Mouse (Mus musculus): ENCODE data around the gene Slc35a5.

Slc35a5 gene

DNA sequence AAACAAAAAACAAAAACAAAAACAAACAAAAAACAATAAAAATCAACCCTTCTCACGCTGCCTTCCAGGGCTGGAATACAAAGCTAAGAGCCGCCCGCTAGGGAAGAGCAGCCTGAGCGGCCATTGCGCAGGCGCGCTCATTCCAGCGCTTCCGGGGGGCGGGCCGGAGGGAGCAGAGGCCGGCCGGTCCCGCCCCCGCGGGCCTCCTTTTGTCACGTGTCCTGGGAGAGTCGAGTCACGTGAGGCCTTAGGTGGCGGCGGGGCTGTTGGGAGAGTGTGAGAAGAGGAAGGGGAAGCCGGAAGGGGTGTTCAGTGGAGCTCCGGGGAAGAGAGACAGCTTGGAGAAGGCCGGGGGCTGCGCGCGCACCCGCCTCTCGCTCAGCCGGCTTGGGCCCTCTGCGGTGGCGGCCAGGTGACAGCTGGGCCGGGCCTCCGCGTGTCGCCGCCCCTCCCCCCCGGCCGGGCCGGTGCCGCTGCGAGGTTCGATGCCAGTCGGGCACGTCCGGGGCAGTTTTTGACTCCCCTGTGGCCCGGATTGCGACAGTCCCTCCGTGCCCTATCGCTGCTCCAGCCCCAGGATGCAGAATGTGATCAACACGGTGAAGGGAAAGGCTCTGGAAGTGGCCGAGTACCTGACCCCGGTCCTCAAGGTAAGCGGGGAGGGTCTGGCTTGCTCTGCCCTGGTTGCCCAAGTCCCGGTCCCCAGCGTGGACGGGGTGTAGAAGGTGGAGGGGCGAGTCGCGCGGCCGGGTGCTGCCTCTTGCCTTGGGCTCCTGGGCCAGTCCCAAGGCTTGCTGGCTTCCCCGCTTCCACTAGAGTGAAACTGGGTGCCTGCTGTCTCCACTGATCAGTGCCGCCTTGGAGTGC, at the start of gene Slc35a5, which contains the start of gene Atg3:
TSS of gene Slc35a5 (minus strand) at position 185 of the 867 bp plus-strand sequence.
TSS of gene Atg3 (plus strand) at position 264 of the 867 bp plus-strand sequence.
- DNase-seq: peak; percentile 95 to 96

DNA sequence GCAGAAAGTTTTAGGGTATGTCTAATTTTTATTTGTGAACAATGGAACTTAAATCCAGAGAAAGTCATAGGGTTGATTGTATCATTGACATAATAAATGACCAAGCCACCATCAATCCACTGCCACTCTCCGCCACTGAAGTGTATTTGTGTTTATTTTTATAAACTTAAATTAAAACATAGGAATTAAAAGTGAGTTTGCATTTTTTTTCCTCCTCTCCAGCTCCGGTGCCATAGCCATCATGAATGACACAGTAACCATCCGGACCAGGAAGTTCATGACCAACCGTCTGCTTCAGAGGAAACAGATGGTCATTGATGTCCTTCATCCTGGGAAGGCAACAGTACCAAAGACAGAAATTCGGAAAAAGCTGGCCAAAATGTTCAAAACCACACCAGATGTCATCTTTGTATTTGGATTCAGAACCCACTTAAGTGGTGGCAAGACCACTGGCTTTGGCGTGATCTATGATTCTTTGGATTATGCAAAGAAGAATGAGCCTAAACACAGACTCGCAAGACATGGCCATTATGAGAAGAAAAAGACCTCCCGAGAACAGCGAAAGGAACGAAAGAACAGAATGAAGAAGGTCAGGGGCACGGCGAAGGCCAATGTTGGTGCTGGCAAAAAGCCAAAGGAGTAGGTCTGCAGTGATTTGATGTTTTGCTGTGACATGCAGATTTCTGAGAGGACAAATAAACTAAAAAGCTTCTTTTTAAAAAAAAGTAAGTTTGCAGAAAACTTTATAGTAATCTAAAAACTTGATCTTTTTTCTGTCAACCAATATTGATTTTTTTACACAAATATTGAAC, 46.6 kb upstream of the Slc35a5 start:
- peak in 1 of 2 experiments; percentile 27 for DNase-seq

DNA sequence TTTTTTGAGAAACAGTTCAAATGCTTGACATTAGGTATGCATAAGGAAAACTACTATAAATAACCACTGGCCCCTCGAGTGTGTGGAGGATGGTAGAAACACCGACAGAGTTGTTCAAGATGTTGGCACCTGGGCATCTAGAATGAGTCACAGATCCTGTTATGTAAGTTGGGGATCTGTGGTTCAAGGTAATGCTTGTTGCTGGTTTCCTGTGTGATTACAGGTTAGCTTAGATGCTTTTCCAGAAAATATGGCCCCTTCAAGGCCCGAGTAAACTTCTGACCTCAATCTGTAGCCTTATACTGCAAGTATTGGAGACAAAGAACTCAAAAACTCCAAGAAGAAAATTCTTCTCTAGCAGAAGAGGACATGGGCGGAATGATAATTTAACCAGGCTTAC, 45.9 kb upstream of the Slc35a5 start:
- no peak for DNase-seq

DNA sequence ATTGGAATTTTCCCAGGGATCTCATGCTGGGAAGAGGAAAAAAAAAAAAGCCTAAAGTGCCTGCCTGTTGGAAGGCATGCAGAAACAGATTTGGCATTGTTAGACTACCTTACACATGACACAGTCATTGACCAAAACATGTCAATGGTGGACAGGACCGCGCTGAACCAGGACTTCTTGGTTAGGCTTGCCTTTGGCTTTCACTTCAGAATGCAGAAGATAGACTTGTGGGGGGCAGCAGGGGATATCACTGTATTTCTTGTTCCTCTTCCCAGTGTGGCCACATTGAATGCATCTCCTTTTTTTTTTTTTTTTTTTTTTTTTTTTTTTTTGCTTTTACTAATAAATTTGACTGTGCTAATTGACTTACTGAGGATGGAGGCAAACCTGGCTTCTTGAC, 42.9 kb upstream of the Slc35a5 start:
- peak in 1 of 2 experiments; percentile 7 for DNase-seq

DNA sequence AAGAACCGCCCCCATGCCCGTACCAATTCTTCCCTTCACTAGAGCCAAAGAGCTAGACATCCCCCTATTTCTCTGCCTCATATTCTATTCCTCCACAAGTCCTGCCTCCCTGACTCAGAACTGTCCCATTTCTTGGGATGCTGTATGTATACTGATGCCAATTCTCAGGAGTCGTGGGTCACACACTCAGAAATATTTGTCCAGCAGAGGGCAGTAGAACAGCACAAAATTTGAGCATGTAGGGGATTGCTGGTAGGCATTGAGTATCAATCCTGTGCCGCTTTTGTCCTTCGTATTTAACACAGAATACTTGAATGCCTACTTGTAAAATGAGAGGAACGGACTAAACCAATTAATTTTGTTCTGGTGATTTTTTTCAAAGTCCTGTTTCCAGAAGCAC, 38.3 kb upstream of the Slc35a5 start:
- peak; percentile 70 to 71 for DNase-seq

DNA sequence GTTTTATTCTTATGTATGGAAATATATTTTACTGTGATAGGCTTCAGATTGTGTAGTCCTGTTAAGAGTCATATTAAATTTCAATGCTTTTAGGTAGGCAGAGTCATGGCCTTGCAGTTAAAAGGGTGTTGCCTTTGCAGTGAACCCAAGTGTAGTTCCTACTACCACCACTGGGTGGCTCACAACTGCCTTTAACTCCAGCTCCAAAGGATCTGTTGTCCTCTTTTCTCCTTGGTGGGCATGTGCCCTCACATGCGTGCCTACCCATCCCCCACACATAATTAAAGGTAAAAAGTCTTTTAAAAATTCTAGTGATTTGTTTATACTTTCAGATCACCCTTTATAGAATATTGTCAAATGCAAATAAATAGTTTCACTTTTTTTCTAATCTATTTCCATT, 34.1 kb upstream of the Slc35a5 start:
- DNase-seq: peak; percentile 78 to 81

DNA sequence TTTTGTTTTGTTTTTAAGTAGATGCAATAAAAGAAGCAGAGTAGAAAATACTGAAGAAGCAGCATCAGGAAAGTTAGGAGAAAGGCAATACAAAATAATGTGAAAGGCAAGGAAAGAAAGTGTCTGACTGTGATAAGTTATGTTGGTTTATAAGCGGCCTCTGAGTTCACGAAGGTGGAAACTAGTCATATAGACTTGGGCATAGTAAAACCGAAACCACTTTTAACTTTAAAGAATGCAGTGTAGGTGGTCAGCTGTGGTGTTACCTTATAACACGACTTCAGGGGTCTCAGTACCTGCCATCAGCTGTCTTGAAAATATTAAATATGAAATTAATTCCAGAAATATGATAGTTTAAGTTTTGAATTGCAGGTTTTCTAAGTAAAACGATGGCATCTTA, 23.3 kb upstream of the Slc35a5 start:
- no peak for DNase-seq

DNA sequence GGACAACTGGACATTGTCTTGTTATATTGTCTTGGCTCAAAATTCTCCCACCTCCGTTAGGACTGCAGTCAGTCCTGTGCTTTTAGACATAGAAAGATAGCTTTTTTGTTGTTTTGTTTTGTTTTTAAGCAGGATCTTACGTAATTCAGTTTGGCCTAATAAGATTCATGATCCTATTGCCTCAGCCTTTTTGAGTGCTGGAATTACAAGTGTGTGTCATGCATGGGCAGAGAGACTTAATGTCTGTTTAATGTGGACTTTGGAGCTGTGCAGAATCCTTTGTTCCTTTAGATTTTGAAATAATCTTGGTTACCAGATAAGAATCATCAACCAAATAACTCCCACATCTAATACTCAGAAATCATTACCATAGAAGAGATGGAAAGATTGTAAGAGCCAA, 20.0 kb upstream of the Slc35a5 start:
- DNase-seq: no peak

DNA sequence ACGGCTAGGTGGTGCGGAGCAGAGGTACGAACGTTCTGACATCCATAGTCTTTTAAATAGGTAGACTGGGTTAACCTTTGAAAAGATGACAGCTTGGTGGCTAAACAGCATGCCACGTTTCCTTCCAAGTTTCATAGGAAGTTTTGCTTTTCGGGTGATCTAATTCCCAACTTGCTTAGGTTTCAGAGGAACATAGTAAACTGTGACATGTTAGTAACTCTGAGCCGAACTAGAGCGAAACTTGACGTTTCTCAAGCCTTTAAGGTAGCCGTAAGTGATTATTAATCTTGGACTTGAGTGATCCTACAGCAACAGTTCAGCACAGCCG, 847 bp upstream of the Slc35a5 start:
- DNase-seq: no peak

DNA sequence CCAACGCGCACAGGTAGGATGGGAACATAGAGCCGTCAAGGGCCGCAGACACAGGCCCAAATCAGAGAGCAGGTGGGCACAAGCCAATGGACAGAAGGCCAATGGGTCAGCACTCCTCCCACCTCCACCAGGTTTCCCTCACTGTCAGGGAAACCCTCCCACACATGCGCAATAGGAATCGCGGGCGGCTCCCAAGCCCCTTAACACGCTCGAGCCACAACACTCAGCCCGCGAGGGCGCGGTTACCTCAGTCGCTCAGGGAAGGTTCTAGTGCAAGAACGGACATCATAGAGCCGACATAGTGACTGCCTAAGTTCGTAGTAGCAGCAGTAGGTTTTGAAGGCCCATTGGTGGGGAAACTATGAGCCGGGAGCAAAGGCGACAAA, 377 bp downstream of the Slc35a5 start:
- DNase-seq: peak; percentile 81

DNA sequence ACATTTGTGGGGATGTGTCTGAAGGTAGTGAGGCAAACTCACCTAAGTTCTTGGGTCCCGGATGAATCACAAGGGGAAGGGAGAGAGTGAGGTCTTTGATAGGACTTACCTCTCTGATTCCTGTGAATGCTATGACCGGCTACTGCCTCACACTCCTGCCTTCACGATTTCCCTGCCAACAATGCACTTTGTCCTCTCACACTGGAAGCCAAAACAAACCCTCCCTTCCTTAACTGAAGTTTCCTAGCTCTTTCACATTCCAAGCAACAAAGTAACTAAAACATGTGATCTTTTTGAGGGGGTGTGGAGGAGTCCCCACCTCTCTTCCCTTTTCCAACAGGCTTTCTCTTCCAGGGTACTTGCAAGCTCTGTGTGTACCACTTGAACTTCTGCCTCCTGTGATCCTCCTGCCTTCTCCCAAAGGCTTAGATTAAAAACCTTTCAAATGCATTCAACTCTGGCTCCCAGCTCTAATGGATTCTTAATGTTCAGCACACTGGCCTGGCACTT, 3.7 kb downstream of the Slc35a5 start:
- no peak for DNase-seq

DNA sequence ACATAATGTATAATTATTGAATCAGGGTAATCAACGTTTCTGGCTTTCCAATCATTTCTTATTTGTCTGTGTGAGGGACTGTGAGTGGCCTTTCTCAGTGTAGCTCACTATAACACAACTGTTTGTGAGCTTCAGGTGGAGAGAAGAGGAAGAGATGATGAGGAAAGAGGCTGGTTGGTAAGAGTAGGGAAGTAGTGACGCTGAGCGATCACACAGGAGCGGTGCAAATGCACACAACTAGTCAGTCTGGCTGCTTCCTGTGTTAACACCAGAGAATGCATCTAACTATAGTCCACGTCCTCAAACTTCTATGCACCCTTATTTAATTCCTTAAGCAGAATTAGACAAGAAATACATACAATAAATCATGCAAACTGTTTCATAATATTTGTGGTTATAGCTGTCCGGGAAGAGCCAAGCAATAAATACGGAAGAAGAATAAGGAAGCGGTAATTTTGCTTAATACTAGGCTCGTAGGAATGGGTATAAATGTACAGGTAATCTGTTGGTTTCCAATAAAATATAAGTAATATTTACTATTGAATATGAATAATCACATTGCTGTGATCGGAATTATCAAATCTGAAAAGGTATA, 9.9 kb downstream of the Slc35a5 start:
- DNase-seq: no peak

DNA sequence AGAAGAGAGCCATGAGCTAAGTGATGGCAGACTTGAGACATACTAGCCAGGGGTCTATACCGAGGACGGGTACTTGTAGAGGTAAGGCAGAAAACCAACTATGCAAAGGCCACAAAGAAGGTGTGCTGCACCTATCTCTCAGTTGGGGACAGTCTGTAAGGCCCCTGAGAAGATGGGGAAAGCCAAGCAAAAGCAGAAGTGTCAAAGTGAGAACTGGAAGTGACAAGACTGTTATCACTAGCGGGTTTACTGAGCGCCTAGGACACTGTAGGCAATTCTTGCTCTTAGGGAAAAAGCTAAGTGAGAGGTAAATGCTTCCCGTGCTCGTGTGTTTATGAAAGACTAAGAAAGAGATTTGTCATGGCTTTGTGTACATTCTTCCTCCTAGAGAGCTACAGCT, 13.4 kb downstream of the Slc35a5 start:
- no peak for DNase-seq

DNA sequence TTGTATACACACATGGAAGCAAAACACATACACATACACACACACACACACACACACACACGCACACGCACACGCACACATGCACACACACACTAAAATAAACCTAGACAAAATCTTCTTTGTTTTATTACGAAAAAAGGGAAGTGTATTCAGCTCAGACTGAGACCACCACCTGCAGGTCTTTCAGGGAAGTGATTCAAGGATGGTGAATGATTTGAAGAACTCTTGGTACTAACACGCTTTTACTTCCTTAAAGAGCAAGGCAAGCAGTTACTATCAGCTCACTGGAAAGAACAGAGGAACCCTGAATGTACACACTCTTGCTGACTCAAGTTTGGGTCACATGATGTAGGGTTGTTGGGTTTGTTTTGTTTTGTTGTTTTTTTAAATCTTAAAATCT, 15.9 kb downstream of the Slc35a5 start:
- DNase-seq: no peak

DNA sequence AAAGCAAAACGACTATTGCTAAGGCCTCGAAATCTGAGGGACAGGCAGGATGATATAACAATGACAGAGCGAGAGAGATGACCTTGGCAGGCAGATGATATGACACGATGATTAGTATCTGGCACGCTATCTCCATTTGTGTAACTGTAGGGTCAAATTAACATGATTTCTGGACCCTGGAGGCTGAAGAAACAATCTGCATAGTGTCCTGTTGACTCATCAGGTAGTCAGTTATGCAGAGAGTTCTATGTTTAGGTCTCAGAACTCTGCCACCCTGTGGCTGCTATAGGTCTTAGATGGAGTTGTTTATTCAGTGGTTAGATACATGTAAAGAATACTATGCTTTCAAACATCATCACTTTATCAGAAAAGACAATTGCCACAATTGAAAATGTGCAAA, 16.8 kb downstream of the Slc35a5 start:
- DNase-seq: no peak

DNA sequence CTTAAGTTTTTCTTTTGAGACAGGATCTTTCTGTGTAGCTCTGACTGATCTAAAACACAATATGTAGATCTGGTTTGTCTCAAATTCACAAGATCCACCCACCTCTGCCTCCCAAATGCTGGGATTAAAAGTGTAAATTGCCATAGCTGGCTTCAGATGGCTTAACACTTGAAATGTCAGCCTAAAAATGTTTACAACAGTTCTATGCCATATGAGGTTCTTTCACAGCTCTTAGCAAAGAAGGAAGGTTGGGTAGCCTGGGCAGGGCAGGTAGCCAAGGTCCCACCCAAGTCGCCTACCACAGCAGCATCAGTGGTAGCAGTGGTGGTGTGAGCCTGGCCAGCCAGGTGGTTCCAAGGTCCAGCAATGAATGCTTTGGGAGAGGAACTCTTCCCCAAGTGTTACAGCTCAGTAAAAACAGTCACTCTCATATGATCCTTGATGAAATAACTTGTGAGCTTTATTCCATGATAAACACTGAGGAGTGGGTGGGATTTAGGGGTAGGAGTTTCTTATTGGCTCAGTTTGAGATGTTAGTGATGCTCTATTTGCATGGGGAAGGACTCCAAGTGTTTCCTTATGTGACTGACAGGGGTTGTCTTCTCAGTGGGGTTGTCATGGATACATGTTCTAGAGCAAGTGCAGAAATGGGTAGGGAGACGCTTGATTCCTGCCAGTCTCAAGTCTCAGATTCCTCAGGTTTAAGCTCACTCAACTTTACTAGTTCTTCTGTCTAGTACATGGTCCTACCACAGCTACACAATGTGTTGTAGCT, 30.4 kb downstream of the Slc35a5 start:
- no peak for DNase-seq

DNA sequence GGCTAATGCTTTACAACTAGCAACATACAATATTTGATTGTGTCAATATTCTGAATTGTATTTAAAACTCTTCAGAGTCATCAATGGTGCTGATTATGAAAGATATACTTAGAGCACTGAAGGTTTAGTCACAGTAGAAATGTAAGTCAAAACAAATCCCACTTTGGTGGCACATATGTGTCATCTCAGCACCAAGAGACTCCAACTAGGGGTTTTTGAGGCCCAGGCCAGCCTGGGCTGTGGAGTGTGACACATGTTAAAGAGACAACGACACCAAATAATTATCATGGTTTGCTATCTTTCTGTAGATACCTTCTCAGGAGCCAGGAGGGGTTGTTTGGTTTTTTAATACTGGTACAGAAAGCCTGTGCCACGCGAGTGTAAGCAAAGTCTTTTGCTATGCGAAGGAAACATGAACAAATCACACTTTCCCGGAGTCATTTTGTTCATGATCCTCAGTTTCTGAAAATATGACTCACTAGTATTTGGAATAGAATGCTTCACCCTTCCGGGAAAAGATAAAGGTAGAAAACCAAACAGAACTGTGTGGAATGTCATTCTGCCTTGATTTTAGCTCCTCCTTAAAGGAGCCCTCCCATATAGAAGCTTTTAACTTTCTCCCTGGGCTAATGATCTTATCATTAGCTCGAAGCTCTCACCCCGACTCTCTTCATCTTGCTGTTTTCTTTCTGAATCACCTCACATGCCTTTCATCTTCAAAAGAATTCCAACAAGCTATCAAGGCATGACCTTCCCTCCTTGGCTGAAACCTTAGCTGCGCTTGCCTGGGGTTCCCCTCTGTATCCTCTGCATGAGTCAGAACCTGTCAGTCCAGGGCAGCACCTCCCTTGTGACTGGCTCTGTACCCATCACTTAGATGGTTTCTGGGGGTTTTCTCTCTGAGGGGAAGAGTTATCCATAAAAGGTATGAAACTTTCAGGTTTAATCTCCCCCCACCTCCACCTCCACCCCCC, 34.0 kb downstream of the Slc35a5 start:
- DNase-seq: no peak

DNA sequence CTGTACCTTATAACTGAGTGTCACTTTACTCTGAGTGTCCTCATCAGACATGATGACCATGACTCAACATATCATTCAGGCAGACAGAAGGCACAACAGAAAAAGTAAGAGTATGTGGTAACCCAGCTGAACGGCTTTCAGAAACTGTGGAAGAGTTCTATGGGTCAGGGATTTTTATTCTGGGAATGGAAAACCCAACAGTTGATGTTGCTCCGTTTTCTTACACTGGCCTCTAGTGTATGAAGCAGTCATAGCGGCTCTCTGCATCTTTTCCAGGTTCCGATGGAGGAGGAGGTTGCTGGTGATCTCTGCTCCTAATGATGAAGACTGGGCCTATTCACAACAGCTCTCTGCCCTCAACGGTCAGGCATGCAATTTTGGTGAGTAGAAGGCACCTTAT, 35.9 kb downstream of the Slc35a5 start:
- DNase-seq: peak; percentile 6 to 24

DNA sequence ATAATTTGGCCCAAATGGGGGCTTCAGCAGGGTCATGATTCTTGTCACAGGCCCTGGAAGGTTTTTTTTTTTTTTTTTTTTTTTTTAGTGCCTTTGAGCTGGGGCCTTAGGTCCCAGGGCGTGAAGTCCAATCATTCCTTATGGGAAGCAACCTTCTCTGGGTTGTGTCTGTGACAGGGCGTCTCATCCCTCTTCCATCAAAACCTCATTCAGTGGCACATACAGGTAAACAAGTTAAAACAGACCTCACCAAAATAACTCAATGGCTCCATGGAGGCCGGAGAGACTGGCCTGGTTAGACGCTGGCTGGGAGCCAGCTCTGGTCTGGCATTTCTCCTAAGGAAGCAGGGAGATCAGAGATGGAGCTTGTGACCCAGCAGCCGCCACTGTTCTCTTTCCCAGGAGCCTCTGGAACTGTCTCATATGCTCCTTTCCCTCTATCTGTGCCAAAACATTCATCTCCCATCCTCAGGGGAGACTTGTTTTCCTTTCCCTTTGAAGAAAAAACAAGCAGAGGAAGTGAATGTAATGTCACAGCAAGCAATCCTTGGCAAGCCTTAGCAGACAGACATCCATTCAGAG, 37.6 kb downstream of the Slc35a5 start:
- DNase-seq: peak; percentile 66 to 72

DNA sequence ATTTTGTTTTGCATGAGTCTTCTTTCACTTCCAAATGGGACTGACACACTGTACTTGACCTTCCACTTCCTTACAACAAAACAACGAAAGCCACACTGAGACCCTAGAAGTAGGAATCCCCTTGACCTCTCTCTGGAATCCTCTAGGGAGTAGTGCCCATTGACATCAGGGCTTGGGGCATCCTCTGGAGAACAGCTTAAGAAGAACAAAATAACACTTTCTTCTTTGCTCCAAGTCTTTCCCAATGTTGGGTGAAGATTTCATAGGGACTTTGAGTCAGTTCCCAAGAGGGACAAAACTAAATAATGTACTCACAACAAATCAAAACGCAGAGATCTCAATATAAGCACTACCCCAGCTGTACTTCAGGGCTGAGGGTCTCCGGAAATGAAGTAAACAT, 39.7 kb downstream of the Slc35a5 start:
- DNase-seq: no peak

DNA sequence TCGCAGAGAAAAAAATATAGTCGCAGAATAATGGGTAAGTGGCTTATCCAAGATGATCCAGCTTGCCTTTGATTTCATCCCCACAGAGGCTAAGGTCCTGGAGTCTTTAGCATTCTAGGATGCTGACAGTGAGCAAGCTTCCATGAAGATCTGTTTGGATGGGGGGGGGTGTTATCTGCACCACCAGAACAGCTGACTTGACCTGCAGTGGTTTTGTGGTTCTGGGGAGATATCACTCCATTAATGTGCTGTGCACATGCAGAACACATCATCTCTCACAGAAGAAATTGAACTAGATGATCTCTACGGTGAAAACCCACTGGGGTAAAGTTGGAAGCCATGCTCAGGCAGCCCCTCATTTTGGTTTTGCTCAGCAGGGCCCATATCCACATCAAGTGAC, 41.3 kb downstream of the Slc35a5 start:
- no peak for DNase-seq
